Mouse (Mus musculus): Measurements from ENCODE around the gene Casq2. TPM values are rescaled to one million over a fixed set of nuclear protein-coding genes. Genes with fewer than 3 reads are reported as not detected.
A peak's percentile ranks its signal among the peaks of the same experiment; 100 is the strongest.

Casq2 gene
- total RNA-seq, 1 experiment: 0.54 TPM

DNA sequence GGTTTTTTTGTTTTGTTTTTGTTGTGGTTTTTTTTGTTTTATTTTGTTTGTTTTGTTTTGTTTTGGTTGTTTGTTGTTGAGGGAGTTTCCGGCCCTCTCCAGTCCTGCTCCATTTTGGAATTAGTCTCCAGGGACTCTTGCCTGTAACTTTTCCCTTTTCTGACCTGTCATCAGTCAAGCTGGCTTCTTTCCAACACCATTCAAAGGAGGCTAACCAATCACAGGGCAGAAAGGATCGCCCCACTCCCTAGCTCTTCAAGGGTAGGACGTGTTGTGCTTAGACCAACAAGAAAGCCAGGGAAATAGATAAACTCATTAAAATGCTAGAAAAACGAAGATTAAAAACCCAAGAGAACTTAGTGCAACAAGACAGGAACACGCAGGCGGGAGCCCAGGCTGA, 102.8 kb downstream of the Casq2 start:
- Histone ChIP-seq H3K4me1 (ENCODE audit: control insufficient read depth in 2 of 2, insufficient read depth in 2 of 2, low read length in 2 of 2, poor library complexity in 1 of 2) (peaks cover 4 to 10% of the 10 kb centered on the region in 2 experiments; a peak in 2 of 4 replicates), H3K4me3 (ENCODE audit: insufficient read depth in 1 of 2, low read depth in 1 of 2, low read length in 2 of 2, poor library complexity in 1 of 2, severe bottlenecking in 1 of 2) (no peak overlapping the region), H3K9ac (ENCODE audit: insufficient read depth, low read depth, low read length, poor library complexity, severe bottlenecking) (no peak overlapping the region), H3K36me3 (ENCODE audit: control insufficient read depth, insufficient read depth, low read length, poor library complexity, severe bottlenecking) (peaks cover 37% of the 10 kb centered on the region), H3K9me3 (ENCODE audit: control insufficient read depth, insufficient read depth, low read depth, low read length) (no peaks in the 10 kb centered on the region), H3K27ac (ENCODE audit: insufficient read depth, low read depth, low read length, poor library complexity, severe bottlenecking) (peak overlapping the region; percentile 66; the same call in 1 of the 2 replicates)
- DNase-seq (ENCODE audit: low read depth, low spot score): no peak
- in situ Hi-C loops (cut with MboI; ENCODE audit: low sequenced_read_pairs in 2 of 2, unreplicated experiment in 2 of 2): no loop called here
- TF ChIP-seq ZC3H11A (IDR thresholded peaks at IDR 0.05; ENCODE audit: borderline replicate concordance, low read depth, low read length) (no peak), MAFK (IDR thresholded peaks at IDR 0.05; ENCODE audit: insufficient read depth, low read depth, low read length) (no peak), ZNF384 (IDR thresholded peaks at IDR 0.05; ENCODE audit: low read depth, low read length) (no peak), CHD2 (IDR thresholded peaks at IDR 0.05; ENCODE audit: low read depth, low read length) (no peak), HCFC1 (IDR thresholded peaks at IDR 0.05; ENCODE audit: borderline replicate concordance, insufficient read depth, low read length) (no peak)

DNA sequence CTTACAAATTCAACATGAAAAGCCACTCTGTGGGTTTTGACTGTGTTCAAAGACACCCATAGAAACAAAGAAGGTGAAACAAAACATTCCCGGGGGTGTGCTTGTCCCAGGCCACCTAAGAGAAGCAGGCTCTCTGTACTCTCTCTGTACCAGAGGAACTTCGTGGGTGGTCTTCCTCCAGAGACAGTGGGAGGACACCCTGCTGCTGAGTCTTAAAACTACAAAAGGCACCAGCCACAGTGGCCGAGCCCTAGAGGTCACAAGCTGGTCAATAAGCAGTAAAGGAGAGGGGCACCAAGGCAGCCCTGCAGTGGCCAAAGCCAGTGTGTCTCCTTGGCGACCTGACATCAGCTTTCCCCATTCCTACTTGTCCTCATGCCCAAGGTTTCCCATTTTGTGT, 103.8 kb downstream of the Casq2 start:
- H3K9ac ChIP-seq (ENCODE audit: insufficient read depth, low read depth, low read length, poor library complexity, severe bottlenecking): no peak overlapping the region
- in situ Hi-C loops (cut with MboI; ENCODE audit: low sequenced_read_pairs in 2 of 2, unreplicated experiment in 2 of 2): no loop called here
- peaks cover 40% of the 10 kb centered on the region for H3K36me3 ChIP-seq (ENCODE audit: control insufficient read depth, insufficient read depth, low read length, poor library complexity, severe bottlenecking)
- DNase-seq (ENCODE audit: low read depth, low spot score): no peak
- no peaks in the 10 kb centered on the region for H3K9me3 ChIP-seq (ENCODE audit: control insufficient read depth, insufficient read depth, low read depth, low read length)
- peak overlapping the region; percentile 89 for H3K27ac ChIP-seq (ENCODE audit: insufficient read depth, low read depth, low read length, poor library complexity, severe bottlenecking)
- no peak overlapping the region for H3K4me3 ChIP-seq (ENCODE audit: insufficient read depth in 1 of 2, low read depth in 1 of 2, low read length in 2 of 2, poor library complexity in 1 of 2, severe bottlenecking in 1 of 2)
- peaks cover under 1 to 7% of the 10 kb centered on the region in 2 experiments; a peak in 3 of 4 replicates for H3K4me1 ChIP-seq (ENCODE audit: control insufficient read depth in 2 of 2, insufficient read depth in 2 of 2, low read length in 2 of 2, poor library complexity in 1 of 2)
- no peak for TF ChIP-seq ZNF384 (IDR thresholded peaks at IDR 0.05; ENCODE audit: low read depth, low read length)
- no peak for TF ChIP-seq HCFC1 (IDR thresholded peaks at IDR 0.05; ENCODE audit: borderline replicate concordance, insufficient read depth, low read length)
- TF ChIP-seq MAFK (IDR thresholded peaks at IDR 0.05; ENCODE audit: insufficient read depth, low read depth, low read length): no peak
- no peak for TF ChIP-seq ZC3H11A (IDR thresholded peaks at IDR 0.05; ENCODE audit: borderline replicate concordance, low read depth, low read length)
- no peak for TF ChIP-seq CHD2 (IDR thresholded peaks at IDR 0.05; ENCODE audit: low read depth, low read length)

DNA sequence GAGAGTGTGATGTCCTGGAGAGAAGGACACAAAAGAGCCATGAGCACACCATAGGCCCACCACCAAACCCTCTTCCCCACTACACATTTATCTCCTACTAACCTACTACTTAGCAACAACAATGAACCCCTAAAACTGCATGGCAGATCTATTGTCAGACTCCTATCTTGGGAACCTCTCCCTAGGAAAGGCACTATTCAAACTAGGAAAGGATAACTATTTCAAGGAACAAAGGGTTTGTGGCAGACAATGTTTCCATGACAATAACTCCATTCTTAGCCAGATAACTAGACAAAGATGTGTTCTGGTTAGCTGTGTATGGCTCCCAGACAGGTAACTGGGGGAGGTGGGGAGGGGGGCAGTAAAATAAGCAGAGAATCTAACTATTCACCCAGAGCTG, 104.4 kb downstream of the Casq2 start:
- peaks cover 3 to 7% of the 10 kb centered on the region in 2 experiments for H3K4me1 ChIP-seq (ENCODE audit: control insufficient read depth in 2 of 2, insufficient read depth in 2 of 2, low read length in 2 of 2, poor library complexity in 1 of 2)
- H3K9me3 ChIP-seq (ENCODE audit: control insufficient read depth, insufficient read depth, low read depth, low read length): no peaks in the 10 kb centered on the region
- no peak overlapping the region for H3K9ac ChIP-seq (ENCODE audit: insufficient read depth, low read depth, low read length, poor library complexity, severe bottlenecking)
- no peak overlapping the region for H3K4me3 ChIP-seq (ENCODE audit: insufficient read depth in 1 of 2, low read depth in 1 of 2, low read length in 2 of 2, poor library complexity in 1 of 2, severe bottlenecking in 1 of 2)
- peaks cover 40% of the 10 kb centered on the region for H3K36me3 ChIP-seq (ENCODE audit: control insufficient read depth, insufficient read depth, low read length, poor library complexity, severe bottlenecking)
- DNase-seq (ENCODE audit: low read depth, low spot score): no peak
- H3K27ac ChIP-seq (ENCODE audit: insufficient read depth, low read depth, low read length, poor library complexity, severe bottlenecking): peak overlapping the region; percentile 89
- no peak for TF ChIP-seq CHD2 (IDR thresholded peaks at IDR 0.05; ENCODE audit: low read depth, low read length)
- TF ChIP-seq HCFC1 (IDR thresholded peaks at IDR 0.05; ENCODE audit: borderline replicate concordance, insufficient read depth, low read length): no peak
- no peak for TF ChIP-seq ZNF384 (IDR thresholded peaks at IDR 0.05; ENCODE audit: low read depth, low read length)
- TF ChIP-seq ZC3H11A (IDR thresholded peaks at IDR 0.05; ENCODE audit: borderline replicate concordance, low read depth, low read length): no peak
- no peak for TF ChIP-seq MAFK (IDR thresholded peaks at IDR 0.05; ENCODE audit: insufficient read depth, low read depth, low read length)
- in situ Hi-C loops (cut with MboI; ENCODE audit: low sequenced_read_pairs in 2 of 2, unreplicated experiment in 2 of 2): no loop called here

DNA sequence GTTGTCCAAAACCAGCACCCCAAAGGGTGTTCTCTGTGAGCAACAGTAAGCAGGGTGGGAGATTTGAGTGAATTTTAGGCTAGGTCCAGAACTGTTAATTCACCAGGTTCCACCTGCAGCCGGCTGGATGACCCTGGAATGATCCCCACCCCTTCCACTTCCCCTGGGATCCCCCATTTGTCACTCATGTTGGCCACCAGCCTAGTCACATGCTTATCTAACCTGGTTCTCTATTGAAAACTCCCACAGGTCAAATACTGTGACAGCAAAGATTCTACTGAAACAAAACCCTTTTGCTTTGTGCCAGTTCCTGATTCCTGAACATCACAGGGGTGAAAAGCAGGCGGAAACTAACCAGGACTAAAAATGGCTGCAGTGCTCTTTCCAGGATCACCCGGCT, 105.4 kb downstream of the Casq2 start:
- Histone ChIP-seq H3K9ac (ENCODE audit: insufficient read depth, low read depth, low read length, poor library complexity, severe bottlenecking) (no peak overlapping the region), H3K9me3 (ENCODE audit: control insufficient read depth, insufficient read depth, low read depth, low read length) (no peaks in the 10 kb centered on the region), H3K4me3 (ENCODE audit: insufficient read depth in 1 of 2, low read depth in 1 of 2, low read length in 2 of 2, poor library complexity in 1 of 2, severe bottlenecking in 1 of 2) (no peak overlapping the region), H3K4me1 (ENCODE audit: control insufficient read depth in 2 of 2, insufficient read depth in 2 of 2, low read length in 2 of 2, poor library complexity in 1 of 2) (peaks cover 3 to 7% of the 10 kb centered on the region in 2 experiments), H3K27ac (ENCODE audit: insufficient read depth, low read depth, low read length, poor library complexity, severe bottlenecking) (0 out of 2 replicates have a peak overlapping the region, but pooled peaks have one; percentile 8), H3K36me3 (ENCODE audit: control insufficient read depth, insufficient read depth, low read length, poor library complexity, severe bottlenecking) (peaks cover 44% of the 10 kb centered on the region)
- TF ChIP-seq ZNF384 (IDR thresholded peaks at IDR 0.05; ENCODE audit: low read depth, low read length): no peak
- no peak for TF ChIP-seq ZC3H11A (IDR thresholded peaks at IDR 0.05; ENCODE audit: borderline replicate concordance, low read depth, low read length)
- TF ChIP-seq MAFK (IDR thresholded peaks at IDR 0.05; ENCODE audit: insufficient read depth, low read depth, low read length): no peak
- TF ChIP-seq CHD2 (IDR thresholded peaks at IDR 0.05; ENCODE audit: low read depth, low read length): no peak
- no peak for TF ChIP-seq HCFC1 (IDR thresholded peaks at IDR 0.05; ENCODE audit: borderline replicate concordance, insufficient read depth, low read length)
- no peak for DNase-seq (ENCODE audit: low read depth, low spot score)
- in situ Hi-C loops (cut with MboI; ENCODE audit: low sequenced_read_pairs in 2 of 2, unreplicated experiment in 2 of 2): no loop called here

DNA sequence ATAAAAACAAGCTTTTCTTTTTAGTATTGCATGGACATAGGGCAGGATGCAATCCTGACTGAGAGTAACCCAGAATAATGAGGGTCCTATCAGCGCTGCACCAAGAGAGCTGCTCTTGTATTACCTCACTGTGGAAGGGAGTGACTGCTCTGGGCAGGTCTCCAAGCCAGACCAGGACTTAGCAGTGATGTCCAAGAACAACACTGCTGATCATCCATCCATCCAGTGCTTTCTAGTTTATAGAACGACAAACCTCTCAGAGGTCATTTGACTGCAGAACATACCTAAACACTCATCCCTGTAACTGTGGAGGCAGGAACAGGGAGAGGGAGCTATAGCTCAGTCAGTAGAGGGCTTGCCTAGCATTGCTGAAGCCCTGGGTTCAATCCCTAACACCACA, 106.4 kb downstream of the Casq2 start:
- peaks cover 5 to 9% of the 10 kb centered on the region in 2 experiments for H3K4me1 ChIP-seq (ENCODE audit: control insufficient read depth in 2 of 2, insufficient read depth in 2 of 2, low read length in 2 of 2, poor library complexity in 1 of 2)

More for the DNA sequence above, 106.4 kb downstream of the Casq2 start:
- in situ Hi-C loops (cut with MboI; ENCODE audit: low sequenced_read_pairs in 2 of 2, unreplicated experiment in 2 of 2): no loop called here
- no peak overlapping the region for H3K4me3 ChIP-seq (ENCODE audit: insufficient read depth in 1 of 2, low read depth in 1 of 2, low read length in 2 of 2, poor library complexity in 1 of 2, severe bottlenecking in 1 of 2)
- H3K9me3 ChIP-seq (ENCODE audit: control insufficient read depth, insufficient read depth, low read depth, low read length): no peaks in the 10 kb centered on the region
- no peak for TF ChIP-seq MAFK (IDR thresholded peaks at IDR 0.05; ENCODE audit: insufficient read depth, low read depth, low read length)
- no peak for TF ChIP-seq ZNF384 (IDR thresholded peaks at IDR 0.05; ENCODE audit: low read depth, low read length)
- TF ChIP-seq HCFC1 (IDR thresholded peaks at IDR 0.05; ENCODE audit: borderline replicate concordance, insufficient read depth, low read length): no peak
- no peak for TF ChIP-seq CHD2 (IDR thresholded peaks at IDR 0.05; ENCODE audit: low read depth, low read length)
- TF ChIP-seq ZC3H11A (IDR thresholded peaks at IDR 0.05; ENCODE audit: borderline replicate concordance, low read depth, low read length): no peak
- H3K9ac ChIP-seq (ENCODE audit: insufficient read depth, low read depth, low read length, poor library complexity, severe bottlenecking): no peak overlapping the region
- no peak overlapping the region for H3K27ac ChIP-seq (ENCODE audit: insufficient read depth, low read depth, low read length, poor library complexity, severe bottlenecking)
- DNase-seq (ENCODE audit: low read depth, low spot score): no peak
- H3K36me3 ChIP-seq (ENCODE audit: control insufficient read depth, insufficient read depth, low read length, poor library complexity, severe bottlenecking): peaks cover 46% of the 10 kb centered on the region
